Mouse (Mus musculus) heart, adult 2 months (tissue): ENCODE measurements at regions not wholly inside any gene's neighbourhood (a gene's known extent, or its start where the extent isn't known, plus 50 kb on each side); places are given as distances from the start of the nearest gene placed in this dataset.

Experiments used
- CTCF ChIP-seq: fragments of 200-600 bp; IDR thresholded peaks from 2 replicates; pipeline ENCODE4 v1.8.1; 2022; ENCODE audit warnings: antibody characterized with exemption, mild to moderate bottlenecking, moderate library complexity
- EP300 ChIP-seq: fragments of 200-500 bp; IDR thresholded peaks from 2 replicates; pipeline ENCODE4 v1.6.1; 2011; ENCODE audit warnings: low read depth, low read length, control low read depth; ENCODE audit not compliant: insufficient read depth

DNA sequence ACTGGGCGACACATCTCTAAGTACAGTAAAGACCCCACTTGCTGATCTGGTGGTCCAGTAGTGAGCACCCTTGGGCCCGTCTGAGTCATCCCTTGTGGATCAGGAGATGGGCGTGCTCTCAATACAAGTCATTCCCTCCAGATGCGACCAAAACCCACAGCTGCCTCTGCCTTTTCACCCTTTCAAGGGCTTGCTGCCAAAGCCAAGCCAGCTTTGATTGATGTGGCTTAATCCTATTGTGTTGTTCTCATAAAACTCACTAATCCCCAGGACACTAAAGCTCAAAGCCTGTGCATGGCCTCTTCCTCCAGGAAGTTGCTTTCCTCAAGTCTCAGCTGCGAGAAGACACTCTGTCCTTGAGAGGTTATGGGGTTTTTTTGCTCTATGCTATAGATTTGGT, 182.4 kb downstream of the Utp6 start:
- TF ChIP-seq CTCF (no peak), EP300 (no peak)
